Mouse (Mus musculus) cortical plate, adult 2 months (tissue): ENCODE measurements around the gene Matk. TPM values are rescaled to one million over a fixed set of nuclear protein-coding genes. Genes with fewer than 3 reads are reported as not detected.

ENCODE experiments used
- H3K27ac ChIP-seq: fragments of 200-500 bp; 2 replicates; pipeline ENCODE4 v1.5.1; 2012; ENCODE audit warnings: low read length, control low read depth, inconsistent platforms; ENCODE audit not compliant: insufficient read depth
- H3K4me1 ChIP-seq: fragments of 200-500 bp; 2 replicates; pipeline ENCODE4 v1.6.1; 2011; ENCODE audit warnings: low read length; ENCODE audit not compliant: control insufficient read depth, insufficient read depth
- H3K4me3 ChIP-seq: fragments of 200-500 bp; 2 replicates; pipeline ENCODE4 v1.5.1; 2011; ENCODE audit warnings: mild to moderate bottlenecking, low read length, control low read depth; ENCODE audit not compliant: insufficient read depth
- CTCF ChIP-seq: fragments of 200-500 bp; IDR thresholded peaks from 2 replicates; pipeline ENCODE4 v1.5.1; 2011; ENCODE audit warnings: mild to moderate bottlenecking, control low read depth, low read length; ENCODE audit not compliant: insufficient read depth; ENCODE audit errors: extremely low read depth
- POLR2A ChIP-seq: fragments of 200-500 bp; IDR thresholded peaks from 2 replicates; pipeline ENCODE4 v1.6.1; 2011; ENCODE audit warnings: mild to moderate bottlenecking, low read length, control low read depth; ENCODE audit not compliant: insufficient read depth; ENCODE audit errors: extremely low read depth
- polyA plus RNA-seq: library from polyadenylated mRNA; depleted of rRNA; stranded (reverse); fragments of >200 nt; gene quantifications from 2 replicates; pipeline ENCODE4 v1.2.3, GENCODE M21; 2012

The Matk gene
- polyA plus RNA-seq, 1 experiment, result 475 TPM

GRCm38 (mm10) chr10:81291511-81292104, 38.9 kb downstream of the Matk start, which contains the start of gene Tjp3:
Tjp3 (minus strand) TSS chr10:81291581.
- Histone ChIP-seq H3K4me3 (no peak within 1 kb of the TSS), H3K4me1 (peaks cover 7% of the 10 kb centered on the region), H3K27ac (no peak within 1 kb of the TSS)
- TF ChIP-seq POLR2A (no peak), CTCF (no peak)

DNA sequence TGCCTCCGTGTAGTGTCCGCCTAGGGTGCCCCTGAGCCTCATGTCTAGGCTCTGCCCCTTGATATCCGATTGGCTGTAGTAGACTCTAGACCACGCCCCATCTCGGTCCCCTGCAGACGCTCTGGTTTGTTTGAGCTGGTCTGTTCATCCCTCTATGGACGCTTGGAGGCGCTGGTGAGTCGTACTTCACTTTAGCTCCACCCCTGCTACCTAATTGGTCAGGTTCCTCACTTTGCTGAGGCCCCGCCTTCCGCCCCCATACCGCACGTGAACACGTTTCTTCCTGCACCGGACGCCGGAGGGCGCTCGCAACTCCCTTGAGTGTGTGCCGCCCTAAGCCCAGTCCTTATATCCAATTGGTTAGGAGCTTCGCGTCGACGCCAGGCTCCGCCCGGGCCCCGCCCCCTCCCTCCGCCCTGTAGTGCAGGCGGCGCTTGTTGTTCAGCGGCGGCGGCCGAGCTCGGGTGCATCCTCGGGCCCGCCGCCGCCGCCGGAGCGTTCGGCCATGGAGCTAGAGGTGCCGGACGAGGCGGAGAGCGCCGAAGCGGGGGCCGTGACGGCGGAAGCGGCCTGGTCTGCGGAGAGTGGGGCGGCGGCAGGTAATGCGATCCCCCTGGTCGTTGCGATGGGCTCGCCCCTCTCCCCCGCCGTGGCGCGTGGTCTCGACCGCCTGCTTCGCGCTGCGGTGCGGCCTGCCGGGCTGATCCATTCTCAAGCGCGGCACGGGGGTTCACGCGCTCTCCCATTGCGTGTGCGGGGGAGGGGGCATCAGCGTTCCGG, 40.0 kb downstream of the Matk start, which contains the start of gene Pip5k1c:
TSS of gene Pip5k1c (plus strand) at position 410 of the 780 bp plus-strand sequence.
- Histone ChIP-seq H3K4me3 (peak within 1 kb of the TSS; percentile 90), H3K27ac (peak within 1 kb of the TSS; percentile 54), H3K4me1 (peaks cover 10% of the 10 kb centered on the region)
- 0 out of 2 replicates have a peak, but pooled peaks have one; percentile 35 for TF ChIP-seq POLR2A
- TF ChIP-seq CTCF, result peak; percentile 87

DNA sequence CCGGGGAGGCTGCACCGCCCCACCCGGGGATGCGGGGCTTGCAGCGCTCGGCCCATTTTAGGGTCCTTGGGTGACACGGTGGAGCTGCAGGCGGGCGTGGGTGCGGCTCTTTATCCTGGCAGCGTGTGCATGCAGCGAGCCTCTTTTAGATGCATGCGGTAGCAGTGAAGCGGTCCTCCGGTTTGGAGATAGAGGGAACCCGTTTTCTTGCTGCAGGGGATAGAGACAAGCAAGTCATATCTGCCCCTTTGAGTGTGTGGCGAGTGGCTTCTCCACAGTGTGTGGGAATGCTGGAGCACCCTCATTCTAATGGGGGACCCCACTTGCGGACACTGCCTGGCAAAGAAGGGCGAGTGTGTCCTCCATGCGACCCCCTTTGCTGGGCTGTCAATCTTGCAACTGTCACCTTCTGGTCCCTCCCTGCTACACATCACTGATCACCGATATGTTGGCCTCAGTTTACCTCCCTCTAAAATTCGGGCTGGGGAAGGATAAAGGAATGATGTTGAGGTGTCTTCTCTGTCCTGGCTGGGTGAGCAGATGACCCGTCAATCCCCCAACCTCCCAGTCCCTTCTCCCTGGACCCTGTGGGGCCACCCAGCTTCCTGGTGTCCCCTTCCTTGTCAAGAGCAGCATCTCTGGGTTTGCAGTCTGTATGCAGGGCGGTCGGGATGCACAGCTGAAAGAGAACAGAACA, 40.7 kb downstream of the Matk start:
- TF ChIP-seq CTCF, result no peak
- peak; percentile 39; the same call in 1 of the 2 replicates for TF ChIP-seq POLR2A
- peak overlapping the region; percentile 54 for H3K27ac ChIP-seq
- H3K4me1 ChIP-seq, result peaks cover 10% of the 10 kb centered on the region
- peak overlapping the region; percentile 90 for H3K4me3 ChIP-seq

DNA sequence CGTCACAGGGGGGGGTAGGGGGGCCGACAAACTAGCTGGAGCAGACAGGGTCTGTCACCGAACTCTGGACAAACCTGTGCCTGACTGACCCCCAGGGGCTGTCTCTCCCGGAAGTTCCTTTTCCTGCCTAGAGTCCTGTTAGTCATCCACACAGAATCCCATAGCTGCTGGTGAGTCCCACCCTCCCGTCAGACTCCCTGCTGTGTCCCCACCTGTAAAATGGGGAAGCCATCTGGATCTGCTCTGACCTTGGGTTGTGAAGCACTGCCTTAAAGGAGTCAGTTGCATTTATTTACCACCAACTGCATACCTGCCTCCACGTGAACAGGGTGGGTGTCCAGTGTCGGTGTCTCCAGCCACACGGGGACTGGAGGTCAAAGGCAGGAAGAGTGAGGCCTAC, 41.7 kb downstream of the Matk start:
- H3K27ac ChIP-seq, result peak overlapping the region; percentile 54
- peaks cover 17% of the 10 kb centered on the region for H3K4me1 ChIP-seq
- TF ChIP-seq CTCF (no peak), POLR2A (no peak)
- peak overlapping the region; percentile 90 for H3K4me3 ChIP-seq

DNA sequence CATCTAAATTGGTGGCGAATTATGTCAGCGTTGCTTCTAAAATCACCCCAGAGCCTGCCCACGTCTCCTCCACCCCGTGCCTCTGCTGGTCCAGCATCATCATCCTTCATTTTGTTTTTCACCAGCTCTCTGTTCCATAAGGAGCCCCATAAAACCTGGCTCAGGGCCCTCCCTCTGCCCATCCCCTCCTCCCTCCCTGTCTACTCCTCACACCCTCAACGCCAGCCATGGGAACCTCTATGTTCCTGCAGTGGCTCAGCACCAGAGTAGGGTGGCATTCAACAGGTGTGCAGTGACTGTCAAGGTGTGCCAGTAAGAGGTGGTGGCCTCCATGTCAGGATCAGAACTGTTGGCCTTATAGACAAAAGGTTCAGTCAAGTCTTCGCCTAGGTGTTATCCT, 42.5 kb downstream of the Matk start:
- peak overlapping the region; percentile 54 for H3K27ac ChIP-seq
- peak overlapping the region; percentile 90 for H3K4me3 ChIP-seq
- peaks cover 20% of the 10 kb centered on the region for H3K4me1 ChIP-seq
- TF ChIP-seq CTCF (no peak), POLR2A (peak; percentile 36; the same call in 1 of the 2 replicates)

- no peak overlapping the region for H3K4me3 ChIP-seq
- no peak for TF ChIP-seq POLR2A
- TF ChIP-seq CTCF, result no peak
- H3K27ac ChIP-seq, result peak overlapping the region; percentile 73
- peaks cover 27% of the 10 kb centered on the region for H3K4me1 ChIP-seq
Observed at GRCm38 (mm10) chr10:81297246-81297645, 44.5 kb downstream of the Matk start.

GRCm38 (mm10) chr10:81297845-81298244, 45.1 kb downstream of the Matk start:
- Histone ChIP-seq H3K4me1 (peaks cover 30% of the 10 kb centered on the region), H3K27ac (peak overlapping the region; percentile 73), H3K4me3 (no peak overlapping the region)
- TF ChIP-seq CTCF (no peak), POLR2A (no peak)

DNA sequence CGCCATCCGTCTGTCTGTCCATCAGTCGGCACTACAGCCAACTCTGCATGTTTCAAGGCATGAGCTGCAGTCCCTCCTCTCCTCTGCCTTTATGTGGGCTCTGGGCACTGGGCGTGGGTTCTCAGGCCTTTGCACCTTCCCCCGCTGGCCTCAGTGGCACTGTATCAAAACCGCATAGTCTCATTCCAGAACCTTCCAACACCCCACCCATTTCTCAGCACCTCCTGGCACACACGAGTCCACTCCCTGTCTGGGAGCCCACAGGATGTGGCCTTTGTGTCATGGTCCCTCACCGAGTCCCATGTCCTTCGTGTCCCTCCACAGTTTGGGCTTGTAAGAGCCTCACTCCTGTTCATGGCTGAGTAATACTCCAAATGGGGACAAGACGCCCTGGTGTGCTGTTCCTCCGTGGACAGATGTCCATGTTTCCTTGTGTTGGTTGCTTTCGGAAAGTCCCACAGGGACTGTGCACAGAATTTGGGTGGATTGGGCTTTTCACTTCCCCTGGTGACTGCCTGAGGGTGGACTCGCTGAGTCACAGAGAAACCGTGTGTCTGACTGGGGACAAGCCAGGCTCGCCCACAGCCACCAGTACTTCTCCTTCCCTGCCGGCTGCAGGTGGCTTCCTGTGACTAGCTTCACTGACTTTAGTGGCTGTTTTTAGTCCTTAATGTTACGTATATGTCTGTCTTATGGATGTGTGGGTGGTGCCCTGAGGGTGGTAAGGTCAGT, 45.8 kb downstream of the Matk start:
- Histone ChIP-seq H3K4me3 (no peak overlapping the region), H3K4me1 (peaks cover 33% of the 10 kb centered on the region), H3K27ac (peak overlapping the region; percentile 73)
- TF ChIP-seq CTCF, result no peak
- 0 out of 2 replicates have a peak, but pooled peaks have one; percentile 31 for TF ChIP-seq POLR2A

- Histone ChIP-seq H3K4me3 (no peak overlapping the region), H3K27ac (peak overlapping the region; percentile 53; the same call in 1 of the 2 replicates), H3K4me1 (peaks cover 39% of the 10 kb centered on the region)
- TF ChIP-seq CTCF (no peak), POLR2A (no peak)
Observed at GRCm38 (mm10) chr10:81299585-81300351, 47.0 kb downstream of the Matk start.
